Mouse (Mus musculus) fibroblast of lung, adult 2 months (primary cell): ENCODE data around the gene 4933402D24Rik.
A peak's percentile ranks its signal among the peaks of the same experiment; 100 is the strongest.

Experiments used
- DNase-seq: peaks from one replicate; pipeline ENCODE4 v3.0.0-alpha.2; 2011; ENCODE audit warnings: low read depth

Gene 4933402D24Rik

GRCm38 (mm10) chr1:63769167-63769566, at the start of gene 4933402D24Rik:
4933402D24Rik (minus strand) TSS chr1:63769267.
- DNase-seq: no peak

GRCm38 (mm10) chr1:63808584-63808983, 39.5 kb upstream of the 4933402D24Rik start:
- no peak for DNase-seq

- no peak for DNase-seq
Observed at GRCm38 (mm10) chr1:63805095-63805494, 36.0 kb upstream of the 4933402D24Rik start.

GRCm38 (mm10) chr1:63794326-63794725, 25.3 kb upstream of the 4933402D24Rik start:
- DNase-seq: peak; percentile 23

- DNase-seq: peak; percentile 85
Observed at GRCm38 (mm10) chr1:63776902-63777630, 8.0 kb upstream of the 4933402D24Rik start.

GRCm38 (mm10) chr1:63776396-63776795, 7.3 kb upstream of the 4933402D24Rik start:
- peak; percentile 40 for DNase-seq

GRCm38 (mm10) chr1:63770309-63770708, 1.2 kb upstream of the 4933402D24Rik start:
- no peak for DNase-seq

GRCm38 (mm10) chr1:63768112-63768511, 955 bp downstream of the 4933402D24Rik start:
- peak; percentile 62 for DNase-seq

- no peak for DNase-seq
Observed at GRCm38 (mm10) chr1:63764395-63764794, 4.7 kb downstream of the 4933402D24Rik start.

GRCm38 (mm10) chr1:63763881-63764386, 5.1 kb downstream of the 4933402D24Rik start:
- DNase-seq: no peak

- peak; percentile 74 for DNase-seq
Observed at GRCm38 (mm10) chr1:63763212-63763694, 5.8 kb downstream of the 4933402D24Rik start.

GRCm38 (mm10) chr1:63756005-63756404, 13.1 kb downstream of the 4933402D24Rik start:
- DNase-seq: no peak

GRCm38 (mm10) chr1:63730240-63730771, 38.8 kb downstream of the 4933402D24Rik start, which contains the start of the genes Mdh1b and Fastkd2:
Mdh1b (minus strand) TSS chr1:63730318.
Fastkd2 (plus strand) TSS chr1:63730614.
- DNase-seq: peak; percentile 90

- DNase-seq: no peak
Observed at GRCm38 (mm10) chr1:63729796-63730195, 39.3 kb downstream of the 4933402D24Rik start.

- DNase-seq: no peak
Observed at GRCm38 (mm10) chr1:63720161-63720560, 48.9 kb downstream of the 4933402D24Rik start.

GRCm38 (mm10) chr1:63708876-63709275, 60.2 kb downstream of the 4933402D24Rik start:
- DNase-seq: no peak

- DNase-seq: no peak
Observed at GRCm38 (mm10) chr1:63705733-63706132, 63.3 kb downstream of the 4933402D24Rik start.
